Mouse (Mus musculus) activated CD4-positive, CD25-positive, alpha-beta regulatory T cell, adult 9 weeks (primary cell): ENCODE data around the gene Gjc2. TPM values are rescaled to one million over a fixed set of nuclear protein-coding genes. Genes with fewer than 3 reads are reported as not detected.

Experiments used
- polyA plus RNA-seq: library from polyadenylated mRNA; unstranded; fragments of 100-300 nt; shearing (Covaris generic); gene quantifications from one replicate; pipeline ENCODE4 v1.2.1, GENCODE M21; 2017

Gjc2 gene
- not detected for polyA plus RNA-seq

GRCm38 (mm10) chr11:59182864-59183331 lies at the start of gene Gjc2:
Gene Gjc2, minus strand, starts transcription at chr11:59183213.

DNA sequence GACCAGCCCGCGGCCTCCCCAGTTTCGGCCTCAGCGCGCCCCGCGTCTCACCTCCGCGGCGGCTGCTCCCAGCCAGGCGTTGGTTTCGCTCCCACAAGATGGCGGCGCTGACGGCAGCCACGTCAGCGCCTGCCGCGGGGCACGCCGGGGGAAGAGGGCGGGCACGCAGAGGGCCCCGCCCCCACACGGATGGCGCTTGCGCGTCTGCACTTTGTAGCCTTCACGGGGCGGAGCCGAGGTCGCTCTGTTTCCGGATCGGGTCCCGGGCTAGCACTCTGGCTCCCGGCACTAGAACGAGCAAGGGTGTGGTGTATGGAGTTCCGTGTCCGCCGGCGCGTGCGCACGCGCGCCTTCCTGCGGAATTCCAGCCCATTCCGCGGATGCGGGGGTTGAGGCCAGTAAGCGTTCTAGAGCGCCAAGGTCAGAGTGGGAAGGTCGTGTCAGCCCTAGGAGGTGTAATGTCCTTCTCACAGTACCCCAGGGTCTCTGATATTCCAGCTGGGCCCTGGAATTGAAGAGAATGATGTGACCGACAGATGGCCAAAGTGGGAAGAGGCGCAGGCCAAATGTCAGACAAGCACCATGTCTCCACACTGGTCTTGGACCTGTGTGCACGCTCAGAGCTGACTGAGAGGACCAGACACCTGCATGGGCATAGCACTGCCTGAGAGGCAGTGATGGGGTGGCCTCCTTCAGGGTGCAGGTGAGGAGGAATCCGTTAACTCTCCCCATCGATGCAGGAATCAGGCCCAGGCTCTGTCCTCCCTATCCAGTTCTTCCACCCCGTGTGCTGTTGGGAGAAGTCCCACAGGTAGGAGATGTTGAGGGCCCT lies 45.3 kb upstream of the Gjc2 start, which contains the start of gene Arf1:
Gene Arf1 (minus strand): TSS at position 149 of the 832 bp plus-strand sequence.

GRCm38 (mm10) chr11:59208153-59208831 lies 25.3 kb upstream of the Gjc2 start, which contains the start of gene 2310033P09Rik:
Gene 2310033P09Rik, plus strand, starts transcription at chr11:59208321.

GRCm38 (mm10) chr11:59202081-59202995 lies 19.3 kb upstream of the Gjc2 start, which contains the start of gene Mrpl55:
Gene Mrpl55, plus strand, starts transcription at chr11:59202486.

GRCm38 (mm10) chr11:59192059-59192386 lies 9.0 kb upstream of the Gjc2 start, which contains the start of gene Guk1:
Gene Guk1, minus strand, starts transcription at chr11:59192212.

DNA sequence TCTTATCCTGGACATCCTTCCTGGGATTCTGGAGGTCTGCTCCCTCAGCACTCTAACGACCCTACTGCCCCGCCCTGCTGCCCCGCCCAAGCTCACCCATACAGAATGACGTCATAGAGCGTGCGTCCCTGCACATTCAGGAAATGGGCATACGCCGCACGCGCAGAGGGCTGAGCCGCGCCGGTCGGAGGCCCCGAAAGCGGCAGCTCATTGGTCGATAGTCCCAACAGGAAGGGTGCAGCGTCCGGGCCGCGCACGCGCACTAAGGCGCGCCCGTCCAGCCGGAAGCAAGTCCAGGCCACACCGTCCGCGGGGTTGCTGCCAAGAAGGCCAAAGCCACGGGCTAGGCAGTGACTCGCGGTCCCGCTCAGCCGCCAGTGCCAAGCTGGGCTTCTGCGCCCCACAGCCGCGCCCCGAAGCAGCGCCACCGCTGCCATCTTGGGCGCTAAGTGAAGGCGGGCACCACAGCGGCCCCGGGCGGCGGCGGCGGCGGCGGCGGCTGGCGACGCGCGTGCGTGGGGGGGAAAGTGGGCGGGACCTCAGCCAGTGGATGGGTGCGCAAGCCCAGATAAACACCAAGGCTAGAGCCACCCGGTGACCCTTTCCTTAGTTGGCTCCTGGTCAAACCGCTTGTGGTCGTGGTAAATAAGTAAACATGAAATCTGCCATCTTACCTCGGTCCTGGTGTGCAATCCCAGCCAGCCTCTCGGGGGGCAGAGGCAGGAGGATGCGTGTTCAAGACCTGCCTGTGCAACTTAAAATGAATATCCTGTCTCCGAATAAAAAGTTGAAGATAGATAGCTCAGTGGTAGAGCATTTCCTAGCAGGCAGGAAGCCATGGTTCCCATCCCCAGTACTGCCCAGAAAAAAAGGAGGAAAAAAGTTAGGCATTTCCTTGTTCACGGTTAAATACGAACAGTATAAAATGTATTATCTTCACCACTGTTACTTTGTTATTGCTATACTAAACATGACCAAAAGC lies 19.5 kb downstream of the Gjc2 start, which contains the start of gene Iba57:
Gene Iba57 (minus strand): TSS at position 485 of the 982 bp plus-strand sequence.

GRCm38 (mm10) chr11:59135904-59136452 lies 47.0 kb downstream of the Gjc2 start, which contains the start of gene Obscn:
Gene Obscn, minus strand, starts transcription at chr11:59136402.

Other genes starting within 250 kb of the Gjc2 start
- gene Rnf187, start 244.3 kb downstream of the Gjc2 start, polyA plus RNA-seq = 11.3 TPM
- gene Hist3h2ba, start 234.3 kb downstream of the Gjc2 start, polyA plus RNA-seq = 21.6 TPM
- 22.1 TPM for gene Hist3h2a, start 228.5 kb downstream of the Gjc2 start, polyA plus RNA-seq
- gene Trim17, start 228.5 kb downstream of the Gjc2 start, polyA plus RNA-seq = 0.26 TPM
- 33.6 TPM for gene Trim11, start 205.1 kb downstream of the Gjc2 start, polyA plus RNA-seq
- not detected for gene Obscn, start 46.8 kb downstream of the Gjc2 start, polyA plus RNA-seq
- gene Iba57, start 19.5 kb downstream of the Gjc2 start, polyA plus RNA-seq = 2.3 TPM
- 79.9 TPM for gene Guk1, start 9.0 kb upstream of the Gjc2 start, polyA plus RNA-seq
- 51.4 TPM for gene Mrpl55, start 19.3 kb upstream of the Gjc2 start, polyA plus RNA-seq
- gene 2310033P09Rik, start 25.1 kb upstream of the Gjc2 start, polyA plus RNA-seq = 28.9 TPM
- 499 TPM for gene Arf1, start 45.1 kb upstream of the Gjc2 start, polyA plus RNA-seq
- not detected for gene Wnt3a, start 107.5 kb upstream of the Gjc2 start, polyA plus RNA-seq
- not detected for gene Wnt9a, start 123.7 kb upstream of the Gjc2 start, polyA plus RNA-seq
- gene Prss38, start 192.4 kb upstream of the Gjc2 start, polyA plus RNA-seq = not detected